Mouse (Mus musculus) embryonic facial prominence, embryonic 11.5 days (tissue): ENCODE data around the gene Aph1a. TPM values are rescaled to one million over a fixed set of nuclear protein-coding genes. Genes with fewer than 3 reads are reported as not detected.

Experiments
- ATAC-seq: fragments of 200-750 bp; cut with Nextera tagmentation; replicated peaks from 2 replicates; pipeline ENCODE4 v1.8.0; 2017; ENCODE audit warnings: low read depth; ENCODE audit not compliant: insufficient number of reproducible peaks, low FRiP score, low TSS enrichment
- DNase-seq: peaks from one replicate; pipeline ENCODE4 v3.0.0-alpha.2; 2015; ENCODE audit warnings: low spot score
- H3K27ac ChIP-seq: fragments of 300-500 bp; sonication (generic); replicated peaks from 2 replicates; pipeline ENCODE4 v1.5.1; 2014; ENCODE audit warnings: mild to moderate bottlenecking, low read depth, low read length, control low read depth
- H3K27me3 ChIP-seq: fragments of 300-500 bp; sonication (generic); 2 replicates; pipeline ENCODE4 v1.6.1; 2014; ENCODE audit warnings: mild to moderate bottlenecking, low read length, moderate library complexity, mixed read lengths; ENCODE audit not compliant: control insufficient read depth, insufficient read depth
- H3K36me3 ChIP-seq: fragments of 300-500 bp; sonication (generic); replicated peaks from 2 replicates; pipeline ENCODE4 v1.6.1; 2014; ENCODE audit warnings: low read depth, mild to moderate bottlenecking, low read length, moderate library complexity, mixed read lengths; ENCODE audit not compliant: control insufficient read depth, insufficient read depth
- H3K4me1 ChIP-seq: fragments of 300-500 bp; sonication (generic); 2 replicates; pipeline ENCODE4 v1.6.1; 2014; ENCODE audit warnings: low read length, mixed read lengths; ENCODE audit not compliant: control insufficient read depth, insufficient read depth
- H3K4me2 ChIP-seq: fragments of 300-500 bp; sonication (generic); 2 replicates; pipeline ENCODE4 v1.6.1; 2014; ENCODE audit warnings: low read depth, mild to moderate bottlenecking, control low read depth, low read length, moderate library complexity
- H3K4me3 ChIP-seq: fragments of 300-500 bp; sonication (generic); 2 replicates; pipeline ENCODE4 v1.5.1; 2014; ENCODE audit warnings: low read depth, low read length, control low read depth
- H3K9ac ChIP-seq: fragments of 300-500 bp; sonication (generic); replicated peaks from 2 replicates; pipeline ENCODE4 v1.6.1; 2014; ENCODE audit warnings: mild to moderate bottlenecking, control low read depth, low read length
- H3K9me3 ChIP-seq: fragments of 300-500 bp; sonication (generic); replicated peaks from 2 replicates; pipeline ENCODE4 v1.6.1; 2016; ENCODE audit warnings: mild to moderate bottlenecking, low read length, inconsistent platforms, mixed read lengths; ENCODE audit not compliant: control insufficient read depth
- WGBS: fragments of 180-500 bp; shearing (Covaris S2); extraction: QIAGEN DNeasy Blood & Tissue Kit; methylation state at CpG from one replicate; pipeline ENCODE4 v1.1.7; 2014; 5-methylcytosine and 5-hydroxymethylcytosine counted together
- polyA plus RNA-seq: library from polyadenylated mRNA; unstranded; fragments of >200 nt; fragmentation: Nextera tagmentation; extraction: Ambion mirVana; gene quantifications from 2 replicates; pipeline ENCODE4 v1.2.1, GENCODE M21; 2014

The Aph1a gene
- polyA plus RNA-seq, 1 experiment from 2014 or later = 31.8 TPM

- ATAC-seq = no peak
Observed at GRCm38 (mm10) chr3:95928261-95928657, 34.5 kb downstream of the Aph1a start.

GRCm38 (mm10) chr3:95928658-95929503 lies 35.1 kb downstream of the Aph1a start, which contains the start of gene Anp32e:
Anp32e (plus strand) TSS chr3:95929246.
- ATAC-seq = peak; percentile 100

More at GRCm38 (mm10) chr3:95928261-95928657, 34.5 kb downstream of the Aph1a start:
- Histone ChIP-seq H3K4me3 (peak overlapping the region; percentile 98), H3K36me3 (no peaks in the 10 kb centered on the region), H3K27ac (peak overlapping the region; percentile 87), H3K9ac (peak overlapping the region; percentile 68), H3K27me3 (no peaks in the 10 kb centered on the region), H3K4me2 (peak overlapping the region; percentile 49), H3K9me3 (no peaks in the 10 kb centered on the region), H3K4me1 (no peaks in the 10 kb centered on the region)
- DNase-seq = no peak
- 68% methylated on average over 6 of the region's 6 CpGs for WGBS

GRCm38 (mm10) chr3:95929581-95930470 lies 36.1 kb downstream of the Aph1a start:
- under 1% methylated on average over 99 of the region's 105 CpGs for WGBS
- H3K27me3 ChIP-seq = no peaks in the 10 kb centered on the region
- peak overlapping the region; percentile 84 for H3K27ac ChIP-seq
- H3K9ac ChIP-seq = peak overlapping the region; percentile 99
- H3K4me3 ChIP-seq = peak overlapping the region; percentile 98
- no peaks in the 10 kb centered on the region for H3K4me1 ChIP-seq
- ATAC-seq = no peak; the same call in 1 of the 2 replicates
- H3K9me3 ChIP-seq = no peaks in the 10 kb centered on the region
- peak; percentile 73 for DNase-seq
- H3K4me2 ChIP-seq = peak overlapping the region; percentile 76
- H3K36me3 ChIP-seq = peaks cover 7% of the 10 kb centered on the region

More at GRCm38 (mm10) chr3:95928658-95929503, 35.1 kb downstream of the Aph1a start, which contains the start of gene Anp32e:
- Histone ChIP-seq H3K4me1 (no peaks in the 10 kb centered on the region), H3K27ac (peak within 1 kb of the TSS; percentile 87), H3K27me3 (no peaks in the 10 kb centered on the region), H3K36me3 (no peaks in the 10 kb centered on the region), H3K9ac (peak within 1 kb of the TSS; percentile 99), H3K4me3 (peak within 1 kb of the TSS; percentile 98), H3K4me2 (peak within 1 kb of the TSS; percentile 76), H3K9me3 (no peaks in the 10 kb centered on the region)
- peak; percentile 99 for DNase-seq
- under 1% methylated on average over 49 of the region's 49 CpGs for WGBS

- peak; percentile 25 for DNase-seq
- no peaks in the 10 kb centered on the region for H3K9me3 ChIP-seq
- 5% methylated on average over 5 of the region's 5 CpGs for WGBS
- H3K4me1 ChIP-seq = no peaks in the 10 kb centered on the region
- peak overlapping the region; percentile 99 for H3K9ac ChIP-seq
- no peak for ATAC-seq
- H3K4me3 ChIP-seq = peak overlapping the region; percentile 98
- no peaks in the 10 kb centered on the region for H3K27me3 ChIP-seq
- peaks cover 11% of the 10 kb centered on the region for H3K36me3 ChIP-seq
- peak overlapping the region; percentile 84; the same call in 1 of the 2 replicates for H3K27ac ChIP-seq
- peak overlapping the region; percentile 76 for H3K4me2 ChIP-seq
Observed at GRCm38 (mm10) chr3:95930471-95930789, 36.7 kb downstream of the Aph1a start.

GRCm38 (mm10) chr3:95931471-95931870 lies 37.7 kb downstream of the Aph1a start:
- H3K36me3 ChIP-seq = peaks cover 13% of the 10 kb centered on the region
- no peak overlapping the region for H3K4me2 ChIP-seq
- WGBS = 97% methylated on average over 1 of the region's 1 CpGs
- no peak for DNase-seq
- H3K4me1 ChIP-seq = no peaks in the 10 kb centered on the region
- no peak overlapping the region for H3K4me3 ChIP-seq
- no peak overlapping the region for H3K27ac ChIP-seq
- ATAC-seq = no peak
- H3K9ac ChIP-seq = no peak overlapping the region
- H3K9me3 ChIP-seq = no peaks in the 10 kb centered on the region
- no peaks in the 10 kb centered on the region for H3K27me3 ChIP-seq

- DNase-seq (no peak), ATAC-seq (no peak)
- no peak overlapping the region for H3K9ac ChIP-seq
- no peaks in the 10 kb centered on the region for H3K9me3 ChIP-seq
- H3K27me3 ChIP-seq = no peaks in the 10 kb centered on the region
- WGBS = 48% methylated on average over 1 of the region's 1 CpGs
- H3K36me3 ChIP-seq = peaks cover 18% of the 10 kb centered on the region
- no peaks in the 10 kb centered on the region for H3K4me1 ChIP-seq
- H3K27ac ChIP-seq = no peak overlapping the region
- H3K4me2 ChIP-seq = no peak overlapping the region
- no peak overlapping the region for H3K4me3 ChIP-seq
Observed at GRCm38 (mm10) chr3:95932157-95932556, 38.4 kb downstream of the Aph1a start.

- Histone ChIP-seq H3K4me1 (no peaks in the 10 kb centered on the region), H3K27ac (no peak overlapping the region), H3K36me3 (peaks cover 22% of the 10 kb centered on the region), H3K9ac (no peak overlapping the region), H3K4me3 (no peak overlapping the region), H3K4me2 (no peak overlapping the region), H3K27me3 (no peaks in the 10 kb centered on the region), H3K9me3 (no peaks in the 10 kb centered on the region)
- ATAC-seq (no peak), DNase-seq (no peak)
- WGBS = 91% methylated on average over 7 of the region's 7 CpGs
Observed at GRCm38 (mm10) chr3:95932566-95932965, 38.8 kb downstream of the Aph1a start.
